Mouse (Mus musculus): Measurements from ENCODE around the gene Gm20388.

DNA sequence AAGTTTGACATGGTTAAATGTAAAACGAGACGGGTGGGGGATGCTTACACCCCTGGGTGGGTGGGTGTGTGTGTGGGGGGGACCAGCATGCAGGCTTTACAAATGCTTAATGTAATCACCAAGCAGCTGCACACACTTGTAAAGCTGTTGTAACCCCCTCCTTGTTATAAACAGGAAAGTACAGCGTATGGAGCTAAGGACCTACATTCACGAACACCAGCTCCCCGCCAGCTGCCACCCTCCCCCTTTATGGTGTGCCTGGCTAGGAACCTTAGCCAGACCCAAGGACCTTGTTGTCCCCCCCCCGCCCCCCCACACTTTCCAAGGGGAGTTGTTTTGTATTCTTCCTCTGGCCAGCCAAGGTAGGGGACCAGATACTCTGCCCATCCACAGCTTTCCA is 1216.1 kb downstream of the Gm20388 start:
- TF ChIP-seq CTCF (IDR thresholded peaks at IDR 0.05; ENCODE audit: borderline replicate concordance, extremely low read depth, insufficient read depth, insufficient read length), result no peak
- no peak for TF ChIP-seq POLR2A (IDR thresholded peaks at IDR 0.05; ENCODE audit: borderline replicate concordance, extremely low read depth, insufficient read depth, insufficient read length, poor library complexity, severe bottlenecking)

Data from brain, embryonic 14.5 days (tissue).